Mouse (Mus musculus): ENCODE results near the gene Cfap299.

DNA sequence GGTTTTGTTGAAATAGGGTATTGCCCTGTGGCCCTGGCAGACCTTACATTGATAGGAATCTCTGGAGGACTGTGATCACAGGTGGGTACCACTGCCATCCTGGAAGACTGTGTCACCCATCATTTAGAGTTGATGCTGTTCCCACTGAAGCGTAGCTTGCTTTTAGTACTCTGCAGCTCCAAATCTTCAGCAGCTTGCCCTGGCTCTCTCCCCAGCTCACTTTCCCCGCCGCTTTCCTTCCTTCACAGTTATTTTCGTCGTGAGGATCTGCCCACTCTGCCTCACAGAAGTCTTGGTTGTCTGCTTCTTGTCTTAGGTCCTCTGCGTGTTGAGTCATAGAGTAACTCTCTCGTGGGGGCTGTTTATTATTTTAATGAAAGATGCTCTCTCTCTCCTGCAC, 40.3 kb downstream of the Cfap299 start:
- TF ChIP-seq GATA1 (IDR thresholded peaks at IDR 0.05; ENCODE audit: low read length) (no peak), TAL1 (IDR thresholded peaks at IDR 0.05; ENCODE audit: low read length) (no peak)
